Mouse (Mus musculus): ENCODE measurements around the gene Sidt1. TPM values are rescaled to one million over a fixed set of nuclear protein-coding genes. Genes with fewer than 3 reads are reported as not detected.

Gene Sidt1
- total and polyA plus RNA-seq, 3 experiments = not detected

DNA sequence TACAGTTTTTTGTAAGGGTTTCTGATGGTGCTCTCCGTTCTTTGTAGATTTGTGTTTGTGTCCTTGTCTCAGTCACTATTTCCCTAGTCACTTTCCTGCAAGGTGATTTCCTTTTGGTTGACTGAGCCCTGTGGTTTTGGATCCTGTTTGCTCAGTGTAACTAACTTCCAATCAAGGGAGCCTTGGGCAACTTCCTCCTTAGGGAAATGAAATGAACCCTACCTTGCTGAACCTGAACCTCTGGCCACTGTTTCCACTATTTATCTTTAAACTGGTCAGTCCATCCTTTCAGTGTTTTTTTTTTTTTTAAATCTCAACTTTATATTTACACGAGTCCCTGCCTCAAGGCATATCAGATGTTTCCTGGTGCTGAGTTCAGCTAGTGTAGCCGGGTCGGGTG, 4.4 kb downstream of the Sidt1 start:
- no peak for DNase-seq (ENCODE audit: low read depth, low spot score)
- Histone ChIP-seq H3K9ac (ENCODE audit: control insufficient read depth, low read depth, low read length, poor library complexity, severe bottlenecking) (no peak overlapping the region), H3K9me3 (replicated peaks; ENCODE audit: insufficient read depth, low read length) (no peaks in the 10 kb centered on the region), H3K36me3 (ENCODE audit: control insufficient read depth in 1 of 2, insufficient read depth in 2 of 2, low read length in 2 of 2) (no peaks in the 10 kb centered on the region), H3K4me1 (ENCODE audit: control insufficient read depth in 1 of 2, insufficient read depth in 2 of 2, low read length in 2 of 2) (no peaks in the 10 kb centered on the region; a peak in 2 of 4 replicates), H3K27me3 (ENCODE audit: control insufficient read depth in 1 of 2, insufficient read depth in 2 of 2, low read length in 2 of 2) (no peaks in the 10 kb centered on the region), H3K79me2 (ENCODE audit: control insufficient read depth, insufficient read depth, low read length, poor library complexity) (no peaks in the 10 kb centered on the region), H3K27ac (ENCODE audit: control insufficient read depth, low read depth, low read length) (no peak overlapping the region), H3K4me3 (ENCODE audit: control insufficient read depth in 1 of 2, insufficient read depth in 1 of 2, low read depth in 2 of 2, low read length in 2 of 2) (no peak overlapping the region)
- no peak for TF ChIP-seq MAZ (IDR thresholded peaks at IDR 0.05; ENCODE audit: low read depth, low read length)
- TF ChIP-seq CTCF (IDR thresholded peaks at IDR 0.05 in 2 of 3, conservative IDR thresholded peaks at IDR 0.05 in 1 of 3; ENCODE audit: control insufficient read depth in 1 of 3, insufficient read depth in 1 of 3, low read depth in 2 of 3, low read length in 3 of 3, poor library complexity in 1 of 3, severe bottlenecking in 1 of 3) = no peak
- TF ChIP-seq ZMIZ1 (IDR thresholded peaks at IDR 0.05; ENCODE audit: low read depth, low read length) = no peak
- TF ChIP-seq ETS1 (IDR thresholded peaks at IDR 0.05; ENCODE audit: low read depth, low read length) = no peak
- TF ChIP-seq NELFE (IDR thresholded peaks at IDR 0.05; ENCODE audit: low read depth, low read length) = no peak

DNA sequence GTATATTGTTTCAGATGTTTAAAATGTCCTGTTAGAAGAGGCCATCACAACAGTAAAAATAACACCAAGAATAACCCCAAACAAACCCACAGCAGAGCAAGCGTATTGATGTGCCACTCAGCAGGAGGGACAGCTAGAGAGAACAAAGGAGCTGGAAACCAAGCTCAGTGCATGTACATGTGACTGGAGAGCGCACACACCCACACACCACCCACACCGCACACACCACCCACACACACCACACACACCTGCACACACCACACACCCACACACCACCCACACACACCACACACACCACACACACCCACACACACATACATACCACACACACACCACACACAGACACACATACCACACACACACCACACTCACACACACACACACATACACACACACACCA, 12.8 kb downstream of the Sidt1 start:
- no peak overlapping the region for H3K9ac ChIP-seq (ENCODE audit: control insufficient read depth, low read depth, low read length, poor library complexity, severe bottlenecking)
- no peak overlapping the region for H3K27ac ChIP-seq (ENCODE audit: control insufficient read depth, low read depth, low read length)
- H3K27me3 ChIP-seq (ENCODE audit: control insufficient read depth in 1 of 2, insufficient read depth in 2 of 2, low read length in 2 of 2) = no peaks in the 10 kb centered on the region
- no peaks in the 10 kb centered on the region for H3K9me3 ChIP-seq (replicated peaks; ENCODE audit: insufficient read depth, low read length)
- H3K4me3 ChIP-seq (ENCODE audit: control insufficient read depth in 1 of 2, insufficient read depth in 1 of 2, low read depth in 2 of 2, low read length in 2 of 2) = no peak overlapping the region
- no peak for DNase-seq (ENCODE audit: low read depth, low spot score)
- no peaks in the 10 kb centered on the region for H3K36me3 ChIP-seq (ENCODE audit: control insufficient read depth in 1 of 2, insufficient read depth in 2 of 2, low read length in 2 of 2)
- TF ChIP-seq CTCF (IDR thresholded peaks at IDR 0.05 in 2 of 3, conservative IDR thresholded peaks at IDR 0.05 in 1 of 3; ENCODE audit: control insufficient read depth in 1 of 3, insufficient read depth in 1 of 3, low read depth in 2 of 3, low read length in 3 of 3, poor library complexity in 1 of 3, severe bottlenecking in 1 of 3) (no peak), RAD21 (IDR thresholded peaks at IDR 0.05; ENCODE audit: low read depth, low read length) (no peak), MAX (IDR thresholded peaks at IDR 0.05; ENCODE audit: low read length) (no peak), UBTF (IDR thresholded peaks at IDR 0.05; ENCODE audit: borderline replicate concordance, insufficient read depth, low read depth, low read length) (no peak), CHD1 (IDR thresholded peaks at IDR 0.05; ENCODE audit: low read depth, low read length) (no peak), MXI1 (IDR thresholded peaks at IDR 0.05; ENCODE audit: low read depth, low read length) (no peak), POLR2A (IDR thresholded peaks at IDR 0.05; ENCODE audit: control insufficient read depth in 1 of 2, insufficient read depth in 1 of 2, low read depth in 1 of 2, low read length in 2 of 2, poor library complexity in 1 of 2) (no peak), MAZ (IDR thresholded peaks at IDR 0.05; ENCODE audit: low read depth, low read length) (no peak), USF1 (IDR thresholded peaks at IDR 0.05; ENCODE audit: low read depth, low read length) (no peak), E2F4 (IDR thresholded peaks at IDR 0.05; ENCODE audit: borderline replicate concordance, low read depth, low read length) (no peak), ZNF384 (IDR thresholded peaks at IDR 0.05; ENCODE audit: low read depth, low read length) (no peak), ETS1 (IDR thresholded peaks at IDR 0.05; ENCODE audit: low read depth, low read length) (no peak), SIN3A (IDR thresholded peaks at IDR 0.05; ENCODE audit: low read length) (no peak), JUND (IDR thresholded peaks at IDR 0.05; ENCODE audit: low read depth, low read length) (no peak), BHLHE40 (IDR thresholded peaks at IDR 0.05; ENCODE audit: borderline replicate concordance, low read depth, low read length) (no peak), EP300 (IDR thresholded peaks at IDR 0.05; ENCODE audit: low read depth in 1 of 2, low read length in 2 of 2) (no peak), NELFE (IDR thresholded peaks at IDR 0.05; ENCODE audit: low read depth, low read length) (no peak), MAFK (IDR thresholded peaks at IDR 0.05; ENCODE audit: borderline replicate concordance, low read depth, low read length) (no peak), SMC3 (IDR thresholded peaks at IDR 0.05; ENCODE audit: low read depth, low read length) (no peak)
- no peaks in the 10 kb centered on the region for H3K79me2 ChIP-seq (ENCODE audit: control insufficient read depth, insufficient read depth, low read length, poor library complexity)
- no peaks in the 10 kb centered on the region; a peak in 2 of 4 replicates for H3K4me1 ChIP-seq (ENCODE audit: control insufficient read depth in 1 of 2, insufficient read depth in 2 of 2, low read length in 2 of 2)
